Mouse (Mus musculus) intestine, postnatal 0 days (tissue): ENCODE results near the gene 4933414I15Rik. TPM values are rescaled to one million over a fixed set of nuclear protein-coding genes. Genes with fewer than 3 reads are reported as not detected.

Experiments used
- ATAC-seq: fragments of 200-750 bp; cut with Nextera tagmentation; 2 replicates; pipeline ENCODE4 v1.8.0; 2017; ENCODE audit warnings: mild to moderate bottlenecking, moderate TSS enrichment, moderate library complexity
- H3K27ac ChIP-seq: fragments of 300-500 bp; sonication (generic); 2 replicates; pipeline ENCODE4 v1.5.1; 2014; ENCODE audit warnings: mild to moderate bottlenecking, low read depth, low read length, moderate library complexity
- H3K27me3 ChIP-seq: fragments of 300-500 bp; sonication (generic); replicated peaks from 2 replicates; pipeline ENCODE4 v1.6.1; 2014; ENCODE audit warnings: low read length, mixed read lengths; ENCODE audit not compliant: control insufficient read depth, insufficient read depth
- H3K36me3 ChIP-seq: fragments of 300-500 bp; sonication (generic); 2 replicates; pipeline ENCODE4 v1.6.1; 2014; ENCODE audit warnings: mild to moderate bottlenecking, moderate library complexity; ENCODE audit not compliant: control insufficient read depth, insufficient read depth
- H3K4me1 ChIP-seq: fragments of 300-500 bp; sonication (generic); replicated peaks from 2 replicates; pipeline ENCODE4 v1.6.1; 2014; ENCODE audit warnings: antibody characterized with exemption, low read length, mixed read lengths; ENCODE audit not compliant: control insufficient read depth, insufficient read depth
- H3K4me2 ChIP-seq: fragments of 300-500 bp; sonication (generic); replicated peaks from 2 replicates; pipeline ENCODE4 v1.6.1; 2014; ENCODE audit warnings: low read depth, mild to moderate bottlenecking, moderate library complexity
- H3K4me3 ChIP-seq: fragments of 300-500 bp; sonication (generic); 2 replicates; pipeline ENCODE4 v1.5.1; 2014; ENCODE audit warnings: low read depth, low read length
- H3K9ac ChIP-seq: fragments of 300-500 bp; sonication (generic); 2 replicates; pipeline ENCODE4 v1.6.1; 2014; ENCODE audit warnings: mild to moderate bottlenecking, low read depth, low read length
- H3K9me3 ChIP-seq: fragments of 300-500 bp; sonication (generic); 2 replicates; pipeline ENCODE4 v1.6.1; 2016; ENCODE audit warnings: mixed run types; ENCODE audit not compliant: control insufficient read depth
- CTCF ChIP-seq: sonication (generic); IDR thresholded peaks from 2 replicates; pipeline ENCODE4 v1.5.1; 2016; ENCODE audit warnings: low read depth, mild to moderate bottlenecking, control low read depth, antibody characterized with exemption, moderate library complexity
- WGBS: fragments of 180-500 bp; shearing (Covaris S2); extraction: QIAGEN DNeasy Blood & Tissue Kit; methylation state at CpG from one replicate; pipeline ENCODE4 v1.1.7; 2014; 5-methylcytosine and 5-hydroxymethylcytosine counted together
- polyA plus RNA-seq: library from polyadenylated mRNA; unstranded; fragments of >200 nt; fragmentation: Nextera tagmentation; extraction: Ambion mirVana; gene quantifications from 2 replicates; pipeline ENCODE4 v1.2.1, GENCODE M21; 2015

4933414I15Rik gene
- polyA plus RNA-seq, 1 experiment from 2014 or later, result not detected

GRCm38 (mm10) chr11:50897359-50897758 is 46.2 kb downstream of the 4933414I15Rik start:
- Histone ChIP-seq H3K27me3 (no peaks in the 10 kb centered on the region), H3K9ac (no peak overlapping the region), H3K4me2 (no peak overlapping the region), H3K36me3 (peaks cover 25% of the 10 kb centered on the region), H3K27ac (no peak overlapping the region), H3K9me3 (peaks cover 42% of the 10 kb centered on the region), H3K4me1 (no peaks in the 10 kb centered on the region), H3K4me3 (no peak overlapping the region)
- WGBS, result 75% methylated on average over 1 of the region's 1 CpGs
- TF ChIP-seq CTCF, result no peak
- no peak for ATAC-seq

GRCm38 (mm10) chr11:50892441-50892840 is 51.1 kb downstream of the 4933414I15Rik start:
- Histone ChIP-seq H3K9me3 (no peaks in the 10 kb centered on the region), H3K4me2 (no peak overlapping the region), H3K36me3 (no peaks in the 10 kb centered on the region), H3K27ac (no peak overlapping the region), H3K4me1 (no peaks in the 10 kb centered on the region), H3K4me3 (no peak overlapping the region), H3K27me3 (no peaks in the 10 kb centered on the region), H3K9ac (no peak overlapping the region)
- ATAC-seq, result no peak
- no peak for TF ChIP-seq CTCF
- WGBS, result 44% methylated on average over 2 of the region's 2 CpGs

Other genes starting within 250 kb of the 4933414I15Rik start
- 3.4 and 3.5 TPM in 2 replicates for gene Zfp354c, start 116.0 kb downstream of the 4933414I15Rik start, polyA plus RNA-seq
- gene Zfp879, start 102.2 kb downstream of the 4933414I15Rik start, polyA plus RNA-seq, result 0.08 and 0.18 TPM in 2 replicates
- not detected in 2 replicates for gene Grm6, start 93.1 kb downstream of the 4933414I15Rik start, polyA plus RNA-seq
- gene Zfp454, start 56.1 kb downstream of the 4933414I15Rik start, polyA plus RNA-seq, result 1.1 and 1.2 TPM in 2 replicates
- gene Zfp2, start 27.6 kb downstream of the 4933414I15Rik start, polyA plus RNA-seq, result 2.1 and 2.7 TPM in 2 replicates
- 0.54 and 0.63 TPM in 2 replicates for gene Zfp354b, start 12.1 kb downstream of the 4933414I15Rik start, polyA plus RNA-seq
- gene Prop1, start 10.0 kb upstream of the 4933414I15Rik start, polyA plus RNA-seq, result not detected in 2 replicates
- gene Olfr1378, start 22.8 kb upstream of the 4933414I15Rik start, polyA plus RNA-seq, result not detected in 2 replicates
- not detected in 2 replicates for gene Olfr1377, start 38.2 kb upstream of the 4933414I15Rik start, polyA plus RNA-seq
- gene Olfr51, start 59.8 kb upstream of the 4933414I15Rik start, polyA plus RNA-seq, result not detected in 2 replicates
- not detected in 2 replicates for gene Olfr54, start 70.5 kb upstream of the 4933414I15Rik start, polyA plus RNA-seq
- gene Olfr1375, start 104.3 kb upstream of the 4933414I15Rik start, polyA plus RNA-seq, result not detected in 2 replicates
- gene Zfp354a, start 115.5 kb upstream of the 4933414I15Rik start, polyA plus RNA-seq, result 2.3 and 2.6 TPM in 2 replicates